Mouse (Mus musculus) liver, embryonic 14.5 days (tissue): Measurements from ENCODE around the gene Lrp5.

Source experiments
- CTCF ChIP-seq: IDR thresholded peaks from 2 replicates; pipeline ENCODE4 v1.5.1; 2016; ENCODE audit warnings: antibody characterized with exemption, low read depth, control low read depth
- EP300 ChIP-seq: IDR thresholded peaks from 2 replicates; pipeline ENCODE4 v1.6.1; 2016; ENCODE audit warnings: antibody characterized with exemption, low read depth

GRCm38 (mm10) chr19:3542591-3542990, 143.8 kb downstream of the Lrp5 start:
- TF ChIP-seq CTCF, result no peak
- no peak for TF ChIP-seq EP300
